Mouse (Mus musculus) neural tube, embryonic 12.5 days (tissue): ENCODE measurements around the gene AA792892. TPM values are rescaled to one million over a fixed set of nuclear protein-coding genes. Genes with fewer than 3 reads are reported as not detected.
"Not testable (repeated sequence)": the region's sequence is repeated elsewhere in the genome, so short reads cannot be mapped to it uniquely, and the experiment has no call there.

Experiments used
- ATAC-seq: fragments of 200-750 bp; cut with Nextera tagmentation; 2 replicates; pipeline ENCODE4 v1.8.0; 2017; ENCODE audit warnings: low read depth, mild to moderate bottlenecking, moderate TSS enrichment, moderate library complexity; ENCODE audit not compliant: low FRiP score
- H3K27ac ChIP-seq: fragments of 300-500 bp; sonication (generic); 2 replicates; pipeline ENCODE4 v1.5.1; 2016
- H3K27me3 ChIP-seq: fragments of 300-500 bp; sonication (generic); replicated peaks from 2 replicates; pipeline ENCODE4 v1.6.1; 2016; ENCODE audit warnings: mild to moderate bottlenecking
- H3K36me3 ChIP-seq: fragments of 300-500 bp; sonication (generic); 2 replicates; pipeline ENCODE4 v1.6.1; 2016; ENCODE audit warnings: mild to moderate bottlenecking
- H3K4me1 ChIP-seq: fragments of 300-500 bp; sonication (generic); 2 replicates; pipeline ENCODE4 v1.6.1; 2016
- H3K4me2 ChIP-seq: fragments of 300-500 bp; sonication (generic); replicated peaks from 2 replicates; pipeline ENCODE4 v1.6.1; 2016; ENCODE audit warnings: mild to moderate bottlenecking
- H3K4me3 ChIP-seq: fragments of 300-500 bp; sonication (generic); 2 replicates; pipeline ENCODE4 v1.5.1; 2016
- H3K9ac ChIP-seq: fragments of 300-500 bp; sonication (generic); 2 replicates; pipeline ENCODE4 v1.6.1; 2016; ENCODE audit warnings: mild to moderate bottlenecking
- H3K9me3 ChIP-seq: fragments of 300-500 bp; sonication (generic); 2 replicates; pipeline ENCODE4 v1.6.1; 2016; ENCODE audit warnings: mild to moderate bottlenecking
- WGBS: fragments of 180-500 bp; shearing (Covaris S2); methylation state at CpG from one replicate; pipeline ENCODE4 v1.1.7; 2016; 5-methylcytosine and 5-hydroxymethylcytosine counted together
- polyA plus RNA-seq: library from polyadenylated mRNA; unstranded; fragments of >200 nt; fragmentation: Nextera tagmentation; extraction: Ambion mirVana; gene quantifications from 2 replicates; pipeline ENCODE4 v1.2.1, GENCODE M21; 2016

AA792892 gene
- not detected in 2 replicates for polyA plus RNA-seq

GRCm38 (mm10) chr5:94339449-94339848, at the start of gene AA792892:
Gene AA792892, plus strand, starts transcription at chr5:94339749.
- not testable (repeated sequence) for H3K4me1 ChIP-seq, H3K4me3 ChIP-seq, H3K27ac ChIP-seq, H3K36me3 ChIP-seq, H3K9ac ChIP-seq, H3K27me3 ChIP-seq, ATAC-seq, H3K9me3 ChIP-seq, H3K4me2 ChIP-seq
- no CpG with 5 or more reads among the region's 2 CpGs for WGBS

GRCm38 (mm10) chr5:94306696-94307095, 32.9 kb upstream of the AA792892 start, which contains the start of gene A430089I19Rik:
Gene A430089I19Rik, minus strand, starts transcription at chr5:94306796.
- H3K36me3 ChIP-seq, H3K4me1 ChIP-seq: not testable (repeated sequence)
- 100% methylated on average over 1 of the region's 1 CpGs for WGBS

GRCm38 (mm10) chr5:94314135-94314534, 25.4 kb upstream of the AA792892 start, which contains the start of gene Gm6502:
Gene Gm6502, plus strand, starts transcription at chr5:94314435.
- H3K4me3 ChIP-seq, H3K27ac ChIP-seq, H3K27me3 ChIP-seq, H3K9ac ChIP-seq, H3K9me3 ChIP-seq, H3K36me3 ChIP-seq, ATAC-seq, H3K4me2 ChIP-seq, H3K4me1 ChIP-seq: not testable (repeated sequence)
- no CpG with 5 or more reads among the region's 2 CpGs for WGBS

More at GRCm38 (mm10) chr5:94306696-94307095, 32.9 kb upstream of the AA792892 start, which contains the start of gene A430089I19Rik:
- not testable (repeated sequence) for H3K27ac ChIP-seq, H3K27me3 ChIP-seq, ATAC-seq, H3K9me3 ChIP-seq, H3K4me2 ChIP-seq, H3K4me3 ChIP-seq, H3K9ac ChIP-seq

Other genes with a start within 250 kb of the AA792892 start
- gene Gm3106, start 121.7 kb upstream of the AA792892 start, polyA plus RNA-seq: not detected in 2 replicates
- not detected in 2 replicates for gene A430089I19Rik, start 33.0 kb upstream of the AA792892 start, polyA plus RNA-seq
- not detected in 2 replicates for gene Gm6502, start 25.3 kb upstream of the AA792892 start, polyA plus RNA-seq
- gene Gm7682, start 106.0 kb downstream of the AA792892 start, polyA plus RNA-seq: not detected in 2 replicates
- not detected in 2 replicates for gene Gm3139, start 186.5 kb downstream of the AA792892 start, polyA plus RNA-seq